Mouse (Mus musculus) lung, embryonic 14.5 days (tissue): ENCODE data around the gene Phf23. TPM values are rescaled to one million over a fixed set of nuclear protein-coding genes. Genes with fewer than 3 reads are reported as not detected.
A peak's percentile ranks its signal among the peaks of the same experiment; 100 is the strongest.
"Not testable (repeated sequence)": the region's sequence is repeated elsewhere in the genome, so short reads cannot be mapped to it uniquely, and the experiment has no call there.

Experiments
- ATAC-seq: fragments of 200-750 bp; cut with Nextera tagmentation; 2 replicates; pipeline ENCODE4 v1.8.0; 2017; ENCODE audit warnings: mild to moderate bottlenecking, moderate TSS enrichment, moderate library complexity; ENCODE audit not compliant: insufficient read depth
- DNase-seq: peaks from one replicate; pipeline ENCODE4 v3.0.0-alpha.2; 2015
- H3K27ac ChIP-seq: fragments of 300-500 bp; sonication (generic); 2 replicates; pipeline ENCODE4 v1.5.1; 2014; ENCODE audit warnings: low read depth, mild to moderate bottlenecking, moderate library complexity
- H3K27me3 ChIP-seq: fragments of 300-500 bp; sonication (generic); 2 replicates; pipeline ENCODE4 v1.6.1; 2014; ENCODE audit warnings: low read length, control low read depth; ENCODE audit not compliant: insufficient read depth
- H3K36me3 ChIP-seq: fragments of 300-500 bp; sonication (generic); 2 replicates; pipeline ENCODE4 v1.6.1; 2014; ENCODE audit warnings: control low read depth; ENCODE audit not compliant: insufficient read depth
- H3K4me1 ChIP-seq: fragments of 300-500 bp; sonication (generic); 2 replicates; pipeline ENCODE4 v1.6.1; 2014; ENCODE audit warnings: antibody characterized with exemption, control low read depth; ENCODE audit not compliant: insufficient read depth
- H3K4me2 ChIP-seq: fragments of 300-500 bp; sonication (generic); 2 replicates; pipeline ENCODE4 v1.6.1; 2014; ENCODE audit warnings: mild to moderate bottlenecking
- H3K4me3 ChIP-seq: fragments of 300-500 bp; sonication (generic); 2 replicates; pipeline ENCODE4 v1.5.1; 2014; ENCODE audit warnings: low read depth, low read length
- H3K9ac ChIP-seq: fragments of 300-500 bp; sonication (generic); 2 replicates; pipeline ENCODE4 v1.6.1; 2014
- H3K9me3 ChIP-seq: fragments of 300-500 bp; sonication (generic); 2 replicates; pipeline ENCODE4 v1.6.1; 2016; ENCODE audit warnings: low read depth, low read length, control low read depth
- CTCF ChIP-seq: IDR thresholded peaks from 2 replicates; pipeline ENCODE4 v1.5.1; 2016; ENCODE audit warnings: antibody characterized with exemption, low read depth
- WGBS: fragments of 180-500 bp; shearing (Covaris S2); extraction: QIAGEN DNeasy Blood & Tissue Kit; methylation state at CpG from one replicate; pipeline ENCODE4 v1.1.7; 2014; 5-methylcytosine and 5-hydroxymethylcytosine counted together
- polyA plus RNA-seq: library from polyadenylated mRNA; unstranded; fragments of >200 nt; fragmentation: Nextera tagmentation; extraction: Ambion mirVana; gene quantifications from 2 replicates; pipeline ENCODE4 v1.2.1, GENCODE M21; 2014

Gene Phf23
- polyA plus RNA-seq, 1 experiment from 2014 or later: 41.1 TPM

DNA sequence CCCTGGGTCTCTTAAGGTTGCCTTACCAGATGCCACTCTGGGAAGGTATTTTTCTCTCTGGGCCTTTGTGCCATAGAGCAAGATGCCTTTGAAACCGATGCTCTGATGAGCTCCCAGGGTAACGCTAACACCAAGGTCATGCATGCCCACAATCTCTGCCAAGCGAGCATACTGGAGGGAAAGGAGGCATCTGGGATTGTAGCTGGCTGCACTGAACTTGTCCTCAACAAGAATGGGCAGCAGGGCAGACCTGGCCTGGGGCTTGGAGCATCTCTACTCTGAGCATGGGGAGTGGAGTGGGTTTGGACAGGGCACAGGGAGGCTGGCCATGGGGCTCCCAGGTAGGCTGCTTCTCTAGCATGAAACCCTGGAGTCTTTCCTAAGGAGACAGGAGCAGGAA, 17.8 kb downstream of the Phf23 start:
- WGBS: 80% methylated on average over 3 of the region's 3 CpGs
- no peak for TF ChIP-seq CTCF
- Histone ChIP-seq H3K36me3 (peaks cover 57% of the 10 kb centered on the region), H3K27ac (no peak overlapping the region), H3K4me1 (0 out of 2 replicates have a peak, but pooled peaks cover 7% of the 10 kb centered on the region), H3K9me3 (no peaks in the 10 kb centered on the region), H3K9ac (no peak overlapping the region), H3K4me3 (no peak overlapping the region), H3K4me2 (no peak overlapping the region), H3K27me3 (no peaks in the 10 kb centered on the region)
- no peak for ATAC-seq
- no peak for DNase-seq

DNA sequence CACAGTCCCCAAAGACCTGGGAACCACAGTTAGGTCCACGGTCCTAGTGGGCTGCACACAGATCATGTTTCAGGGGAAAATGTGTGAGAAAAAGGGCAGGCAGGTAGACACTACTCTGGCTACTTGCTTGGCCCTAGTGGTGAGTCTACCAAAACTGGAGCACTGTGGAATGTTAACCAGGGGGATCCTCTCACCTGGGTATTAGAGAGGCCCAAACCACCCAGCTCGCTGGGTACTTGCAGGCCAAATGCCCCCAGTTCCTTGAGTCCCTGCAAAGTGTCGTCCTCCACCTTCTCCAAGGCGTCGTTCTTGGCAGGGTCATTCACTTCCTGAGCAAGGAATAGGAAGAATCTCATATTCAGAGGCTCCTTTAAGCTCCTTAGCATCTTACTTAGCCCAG, 18.5 kb downstream of the Phf23 start:
- WGBS: 54% methylated on average over 5 of the region's 5 CpGs
- peaks cover 8% of the 10 kb centered on the region for H3K4me1 ChIP-seq
- H3K27me3 ChIP-seq: no peaks in the 10 kb centered on the region
- ATAC-seq: no peak
- H3K4me2 ChIP-seq: peak overlapping the region; percentile 82
- H3K9me3 ChIP-seq: no peaks in the 10 kb centered on the region
- 0 out of 2 replicates have a peak overlapping the region, but pooled peaks have one; percentile 54 for H3K4me3 ChIP-seq
- H3K9ac ChIP-seq: no peak overlapping the region
- no peak for DNase-seq
- H3K27ac ChIP-seq: no peak overlapping the region
- no peak for TF ChIP-seq CTCF
- peaks cover 51% of the 10 kb centered on the region for H3K36me3 ChIP-seq

DNA sequence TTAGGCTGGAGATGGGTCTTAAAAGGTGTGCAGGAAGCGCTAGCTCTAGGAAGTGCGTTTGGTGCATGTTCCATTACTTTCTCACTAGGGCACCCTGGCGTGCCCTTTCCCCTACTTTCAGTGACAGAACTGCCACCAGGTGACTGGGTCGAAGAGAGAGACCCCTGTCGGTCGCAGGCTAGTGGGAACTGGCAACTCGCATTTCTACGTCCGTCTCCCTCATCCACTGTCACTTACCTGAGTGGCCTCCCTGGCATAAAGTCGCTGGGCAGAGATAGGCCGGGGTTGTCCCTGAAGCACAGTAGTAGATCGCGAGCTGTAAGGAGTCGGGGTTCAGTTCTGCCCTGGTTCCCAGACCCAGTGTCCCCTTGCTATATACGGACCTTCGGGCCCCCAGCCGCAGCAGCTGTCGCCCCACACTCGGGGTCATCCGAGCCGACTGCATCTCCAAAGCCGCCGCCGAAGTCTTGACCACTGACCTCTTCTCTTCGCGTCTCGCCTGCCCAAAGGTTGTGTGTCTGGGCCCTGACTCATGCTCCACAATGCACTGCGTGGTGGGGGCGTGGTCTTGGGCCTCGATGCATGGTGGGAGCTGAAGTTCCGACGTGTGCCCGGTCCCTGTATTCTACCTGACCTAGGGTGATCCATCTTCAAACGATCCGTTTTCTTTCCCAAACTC, 19.4 kb downstream of the Phf23 start, which contains the start of gene Acadvl:
TSS of gene Acadvl (minus strand) at position 532 of the 679 bp plus-strand sequence.
- H3K4me1 ChIP-seq: peaks cover 14% of the 10 kb centered on the region

DNA sequence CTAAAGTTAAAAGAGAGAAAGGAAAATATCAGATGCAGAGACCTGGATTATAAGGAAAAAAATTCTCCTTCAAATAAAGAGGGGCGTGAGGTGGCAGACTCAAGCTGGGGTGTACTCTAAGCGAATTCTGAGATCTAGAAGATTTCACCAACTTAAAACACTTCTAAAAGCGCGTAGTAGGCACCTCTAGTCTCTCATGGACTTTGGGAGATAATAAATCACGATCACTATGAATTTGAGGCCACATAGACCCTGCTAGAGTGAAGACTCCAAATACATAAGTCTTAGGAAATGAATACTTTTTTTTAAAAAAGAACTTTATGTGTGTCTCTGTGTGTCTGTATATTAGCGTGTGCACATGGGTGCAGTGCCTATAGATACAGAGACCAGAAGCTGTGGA, 20.1 kb downstream of the Phf23 start:
- 65% methylated on average over 6 of the region's 6 CpGs for WGBS
- H3K36me3 ChIP-seq: peaks cover 35% of the 10 kb centered on the region
- DNase-seq (no peak), ATAC-seq (no peak)
- H3K27ac ChIP-seq: no peak overlapping the region
- H3K27me3 ChIP-seq: no peaks in the 10 kb centered on the region
- peak overlapping the region; percentile 82 for H3K4me2 ChIP-seq
- H3K4me1 ChIP-seq: peaks cover 14% of the 10 kb centered on the region
- no peak for TF ChIP-seq CTCF
- no peaks in the 10 kb centered on the region for H3K9me3 ChIP-seq
- H3K9ac ChIP-seq: no peak overlapping the region
- H3K4me3 ChIP-seq: peak overlapping the region; percentile 54

More for the DNA sequence above, 19.4 kb downstream of the Phf23 start, which contains the start of gene Acadvl:
- Histone ChIP-seq H3K9me3 (no peaks in the 10 kb centered on the region), H3K27ac (peak within 1 kb of the TSS; percentile 48; the same call in 1 of the 2 replicates), H3K9ac (peak within 1 kb of the TSS; percentile 69), H3K4me3 (peak within 1 kb of the TSS; percentile 54), H3K4me2 (peak within 1 kb of the TSS; percentile 82), H3K27me3 (no peaks in the 10 kb centered on the region), H3K36me3 (peaks cover 41% of the 10 kb centered on the region)
- ATAC-seq: peak; percentile 76
- peak; percentile 92 for DNase-seq
- TF ChIP-seq CTCF: peak; percentile 62
- under 1% methylated on average over 35 of the region's 35 CpGs for WGBS

DNA sequence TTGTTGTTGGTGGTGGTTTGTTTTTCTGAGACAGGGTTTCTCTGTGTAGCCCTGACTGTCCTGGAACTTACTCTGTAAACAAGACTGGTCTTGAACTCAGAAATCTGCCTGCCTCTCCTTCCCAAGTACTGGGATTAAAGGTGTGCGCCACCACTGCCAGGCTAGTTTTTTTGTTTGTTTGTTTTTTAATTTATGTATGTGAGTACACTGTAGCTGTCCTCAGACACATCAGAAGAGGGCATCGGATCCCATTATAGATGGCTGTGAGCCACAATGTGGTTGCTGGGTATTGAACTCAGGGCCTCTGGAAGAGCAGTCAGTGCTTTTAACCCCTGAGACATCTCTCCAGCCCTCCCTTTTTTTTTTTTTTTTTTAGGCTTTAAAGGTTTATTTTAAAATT, 20.6 kb downstream of the Phf23 start:
- not testable (repeated sequence) for H3K4me2 ChIP-seq, ATAC-seq, DNase-seq, H3K4me3 ChIP-seq, H3K9ac ChIP-seq, H3K9me3 ChIP-seq, H3K27ac ChIP-seq, H3K27me3 ChIP-seq
- WGBS: 80% methylated on average over 2 of the region's 2 CpGs
- Histone ChIP-seq H3K36me3 (peaks cover 30% of the 10 kb centered on the region), H3K4me1 (peaks cover 14% of the 10 kb centered on the region)

DNA sequence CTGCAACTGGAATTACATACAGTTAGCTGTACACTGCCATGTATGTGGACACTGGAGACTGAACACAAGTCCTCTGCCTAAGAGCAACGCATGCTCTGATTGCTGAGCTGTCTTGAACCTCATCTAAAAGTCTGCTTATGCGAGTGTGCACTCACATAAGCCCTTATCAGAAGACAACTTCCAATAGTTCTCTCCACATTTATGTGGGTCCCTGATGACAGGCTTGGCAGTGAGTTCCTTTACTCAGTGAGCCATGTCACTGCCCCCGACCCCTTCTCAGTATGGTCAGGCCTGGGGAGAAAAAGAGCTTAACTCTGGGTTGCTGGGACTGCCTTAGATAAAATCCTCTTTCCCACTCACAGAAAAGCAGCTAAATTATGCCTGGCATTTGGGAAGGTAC, 21.1 kb downstream of the Phf23 start, which contains the start of gene Dlg4:
TSS of gene Dlg4 (plus strand) at position 274 of the 400 bp plus-strand sequence.
- 69% methylated on average over 3 of the region's 3 CpGs for WGBS
- H3K4me1 ChIP-seq: peaks cover 14% of the 10 kb centered on the region

DNA sequence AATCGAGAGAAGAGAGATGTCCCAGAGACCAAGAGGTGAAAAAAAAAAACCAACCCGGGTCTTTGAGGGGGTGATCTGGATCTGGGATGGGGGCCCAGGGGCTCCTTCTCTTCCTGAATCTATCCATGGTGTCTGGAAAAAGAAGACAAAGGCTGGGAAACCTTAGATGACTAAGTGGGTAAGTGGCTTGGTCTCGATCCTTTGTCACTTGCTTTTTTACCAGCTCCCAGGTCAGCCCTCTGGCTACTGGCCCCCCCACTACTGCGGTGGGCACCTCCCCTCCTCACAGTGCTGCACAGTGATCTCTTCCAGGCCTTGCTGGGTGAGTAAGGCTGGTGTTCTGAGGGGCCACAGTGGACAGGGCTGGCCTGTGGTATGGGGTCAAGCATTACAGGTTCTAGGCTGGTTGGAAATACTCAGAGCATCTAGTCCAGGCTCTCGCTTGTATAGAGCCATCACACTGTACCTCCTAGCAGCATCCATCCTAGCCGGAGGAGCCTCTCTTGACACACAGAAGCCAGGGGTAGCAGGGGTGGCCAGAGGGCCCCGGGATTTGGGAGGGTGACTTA, 21.7 kb downstream of the Phf23 start:
- Histone ChIP-seq H3K9me3 (no peaks in the 10 kb centered on the region), H3K27ac (peak overlapping the region; percentile 38; the same call in 1 of the 2 replicates), H3K4me3 (no peak overlapping the region), H3K4me2 (peak overlapping the region; percentile 93), H3K36me3 (peaks cover 19% of the 10 kb centered on the region), H3K27me3 (no peaks in the 10 kb centered on the region), H3K4me1 (peaks cover 14% of the 10 kb centered on the region), H3K9ac (peak overlapping the region; percentile 80; the same call in 1 of the 2 replicates)
- TF ChIP-seq CTCF: no peak
- WGBS: 38% methylated on average over 7 of the region's 7 CpGs
- ATAC-seq (no peak), DNase-seq (no peak)

More for the DNA sequence above, 21.1 kb downstream of the Phf23 start, which contains the start of gene Dlg4:
- Histone ChIP-seq H3K27me3 (no peaks in the 10 kb centered on the region), H3K4me3 (peak within 1 kb of the TSS; percentile 66; the same call in 1 of the 2 replicates), H3K4me2 (peak within 1 kb of the TSS; percentile 93), H3K9me3 (no peaks in the 10 kb centered on the region), H3K36me3 (peaks cover 25% of the 10 kb centered on the region), H3K27ac (peak within 1 kb of the TSS; percentile 38; the same call in 1 of the 2 replicates), H3K9ac (peak within 1 kb of the TSS; percentile 80)
- no peak for TF ChIP-seq CTCF
- DNase-seq: no peak
- ATAC-seq: no peak
